Mouse (Mus musculus): ENCODE measurements around the gene Tprn.

GRCm38 (mm10) chr2:25237522-25237921 is 24.9 kb upstream of the Tprn start:
- no peak for TF ChIP-seq CTCF (IDR thresholded peaks at IDR 0.05; ENCODE audit: low read depth, low read length)
- TF ChIP-seq POLR2A (IDR thresholded peaks at IDR 0.05; ENCODE audit: borderline replicate concordance, low read depth, low read length) = no peak
